Mouse (Mus musculus) spleen, adult 2 months (tissue): ENCODE data around the gene G3bp2. TPM values are rescaled to one million over a fixed set of nuclear protein-coding genes. Genes with fewer than 3 reads are reported as not detected.

Experiments used
- DNase-seq, 2 experiments: peaks; one replicate each; pipeline versions ENCODE4 v3.0.0 to v3.0.0-alpha.2; 2012 to 2021; ENCODE audit warnings: low spot score in 2 of 2, low read depth in 1 of 2
- H3K27ac ChIP-seq: fragments of 200-500 bp; 2 replicates; pipeline ENCODE4 v1.5.1; 2012; ENCODE audit warnings: low read length, inconsistent platforms; ENCODE audit not compliant: insufficient read depth
- H3K27me3 ChIP-seq: fragments of 200-500 bp; 2 replicates; pipeline ENCODE4 v1.6.1; 2012; ENCODE audit warnings: mild to moderate bottlenecking, moderate library complexity, low read length, inconsistent platforms; ENCODE audit not compliant: control insufficient read depth, insufficient read depth
- H3K36me3 ChIP-seq: fragments of 200-500 bp; 2 replicates; pipeline ENCODE4 v1.6.1; 2012; ENCODE audit warnings: mild to moderate bottlenecking, low read length, inconsistent platforms; ENCODE audit not compliant: control insufficient read depth, insufficient read depth
- H3K4me1 ChIP-seq: fragments of 200-500 bp; 2 replicates; pipeline ENCODE4 v1.6.1; 2011; ENCODE audit warnings: inconsistent platforms; ENCODE audit not compliant: control insufficient read depth, insufficient read depth, insufficient read length
- H3K4me3 ChIP-seq: fragments of 200-500 bp; 2 replicates; pipeline ENCODE4 v1.5.1; 2011; ENCODE audit warnings: mild to moderate bottlenecking, inconsistent platforms; ENCODE audit not compliant: insufficient read depth, insufficient read length; ENCODE audit errors: extremely low read depth
- CTCF ChIP-seq: fragments of 200-500 bp; IDR thresholded peaks from 2 replicates; pipeline ENCODE4 v1.5.1; 2011; ENCODE audit warnings: mild to moderate bottlenecking, inconsistent platforms; ENCODE audit not compliant: insufficient read depth, insufficient read length, insufficient replicate concordance; ENCODE audit errors: extremely low read depth
- POLR2A ChIP-seq: fragments of 200-500 bp; IDR thresholded peaks from 2 replicates; pipeline ENCODE4 v1.6.1; 2011; ENCODE audit warnings: low read depth, low read length, inconsistent platforms
- WGBS: fragments of 180-500 bp; shearing (Covaris S2); methylation state at CpG from one replicate; pipeline ENCODE4 v1.1.7; 2018; 5-methylcytosine and 5-hydroxymethylcytosine counted together
- polyA plus RNA-seq: library from polyadenylated mRNA; depleted of rRNA; stranded (reverse); fragments of >200 nt; gene quantifications from 2 replicates; pipeline ENCODE4 v1.2.3, GENCODE M21; 2012

G3bp2 gene
- polyA plus RNA-seq, 1 experiment, result 10.1 TPM

- peak overlapping the region; percentile 36 for H3K27ac ChIP-seq
- H3K27me3 ChIP-seq, result no peaks in the 10 kb centered on the region
- H3K4me3 ChIP-seq, result peak overlapping the region; percentile 44
- 29% methylated on average over 15 of the region's 15 CpGs for WGBS
- H3K36me3 ChIP-seq, result no peaks in the 10 kb centered on the region
- no peak for TF ChIP-seq POLR2A
- TF ChIP-seq CTCF, result no peak
- peaks cover 5% of the 10 kb centered on the region; the same call in 1 of the 2 replicates for H3K4me1 ChIP-seq
- no peak for DNase-seq
Measured at GRCm38 (mm10) chr5:92093263-92094061, 9.9 kb upstream of the G3bp2 start.

GRCm38 (mm10) chr5:92087469-92087868 lies 4.0 kb upstream of the G3bp2 start:
- no peaks in the 10 kb centered on the region for H3K36me3 ChIP-seq
- TF ChIP-seq POLR2A (no peak), CTCF (no peak)
- DNase-seq, result no peak
- no peaks in the 10 kb centered on the region for H3K27me3 ChIP-seq
- no peaks in the 10 kb centered on the region; the same call in 1 of the 2 replicates for H3K4me1 ChIP-seq
- no peak overlapping the region for H3K4me3 ChIP-seq
- 91% methylated on average over 4 of the region's 4 CpGs for WGBS
- no peak overlapping the region for H3K27ac ChIP-seq

- 90% methylated on average over 7 of the region's 7 CpGs for WGBS
- TF ChIP-seq CTCF (no peak), POLR2A (no peak)
- Histone ChIP-seq H3K36me3 (no peaks in the 10 kb centered on the region), H3K4me3 (no peak overlapping the region), H3K27me3 (no peaks in the 10 kb centered on the region), H3K4me1 (peaks cover 3% of the 10 kb centered on the region; the same call in 1 of the 2 replicates), H3K27ac (no peak overlapping the region)
- DNase-seq, result no peak
Measured at GRCm38 (mm10) chr5:92085821-92086550, 2.5 kb upstream of the G3bp2 start.

- H3K4me3 ChIP-seq, result no peak overlapping the region
- no peaks in the 10 kb centered on the region for H3K36me3 ChIP-seq
- WGBS, result 90% methylated on average over 4 of the region's 4 CpGs
- TF ChIP-seq POLR2A (no peak), CTCF (no peak)
- peaks cover 5% of the 10 kb centered on the region for H3K4me1 ChIP-seq
- DNase-seq, result no peak
- no peak overlapping the region for H3K27ac ChIP-seq
- no peaks in the 10 kb centered on the region for H3K27me3 ChIP-seq
Measured at GRCm38 (mm10) chr5:92085246-92085645, 1.7 kb upstream of the G3bp2 start.

GRCm38 (mm10) chr5:92082821-92083401 lies 608 bp downstream of the G3bp2 start:
- no peaks in the 10 kb centered on the region for H3K27me3 ChIP-seq
- TF ChIP-seq CTCF (no peak), POLR2A (no peak; the same call in 1 of the 2 replicates)
- H3K27ac ChIP-seq, result peak overlapping the region; percentile 96
- under 1% methylated on average over 55 of the region's 55 CpGs for WGBS
- peak in 1 of 2 experiments; percentile 75 for DNase-seq
- H3K36me3 ChIP-seq, result no peaks in the 10 kb centered on the region
- peaks cover 5% of the 10 kb centered on the region for H3K4me1 ChIP-seq
- peak overlapping the region; percentile 98 for H3K4me3 ChIP-seq

GRCm38 (mm10) chr5:92081326-92081725 lies 2.2 kb downstream of the G3bp2 start:
- Histone ChIP-seq H3K27ac (no peak overlapping the region), H3K36me3 (no peaks in the 10 kb centered on the region), H3K4me3 (no peak overlapping the region), H3K27me3 (no peaks in the 10 kb centered on the region), H3K4me1 (peaks cover 5% of the 10 kb centered on the region)
- 81% methylated on average over 3 of the region's 3 CpGs for WGBS
- no peak for TF ChIP-seq POLR2A
- TF ChIP-seq CTCF, result no peak
- DNase-seq, result no peak
